Mouse (Mus musculus) lung, postnatal 0 days (tissue): ENCODE data around the gene Oxsr1.

Experiments
- CTCF ChIP-seq: IDR thresholded peaks from 2 replicates; pipeline ENCODE4 v1.5.1; 2016; ENCODE audit warnings: antibody characterized with exemption, mild to moderate bottlenecking
- EP300 ChIP-seq: IDR thresholded peaks from 2 replicates; pipeline ENCODE4 v1.6.1; 2016; ENCODE audit warnings: antibody characterized with exemption, mild to moderate bottlenecking, control low read depth

- TF ChIP-seq CTCF (no peak), EP300 (no peak)
Observed at GRCm38 (mm10) chr9:119231552-119231951, 90.7 kb downstream of the Oxsr1 start.
